Mouse (Mus musculus) lung, postnatal 0 days (tissue): ENCODE measurements around the gene Eef1akmt2. TPM values are rescaled to one million over a fixed set of nuclear protein-coding genes. Genes with fewer than 3 reads are reported as not detected.

Experiments
- ATAC-seq: fragments of 200-750 bp; cut with Nextera tagmentation; 2 replicates; pipeline ENCODE4 v1.8.0; 2017; ENCODE audit warnings: moderate library complexity
- DNase-seq: peaks from one replicate; pipeline ENCODE4 v3.0.0-alpha.2; 2016; ENCODE audit warnings: low spot score
- H3K27ac ChIP-seq: fragments of 300-500 bp; sonication (generic); 2 replicates; pipeline ENCODE4 v1.5.1; 2014; ENCODE audit warnings: antibody characterized with exemption, mild to moderate bottlenecking, low read length, mixed read lengths
- H3K27me3 ChIP-seq: fragments of 300-500 bp; sonication (generic); replicated peaks from 2 replicates; pipeline ENCODE4 v1.6.1; 2014; ENCODE audit warnings: low read length, mixed read lengths; ENCODE audit not compliant: insufficient read depth
- H3K36me3 ChIP-seq: fragments of 300-500 bp; sonication (generic); 2 replicates; pipeline ENCODE4 v1.6.1; 2014; ENCODE audit warnings: low read length, mixed read lengths; ENCODE audit not compliant: insufficient read depth
- H3K4me1 ChIP-seq: fragments of 300-500 bp; sonication (generic); 2 replicates; pipeline ENCODE4 v1.6.1; 2014; ENCODE audit warnings: antibody characterized with exemption, low read depth, low read length, mixed read lengths; ENCODE audit not compliant: insufficient read depth
- H3K4me2 ChIP-seq: fragments of 300-500 bp; sonication (generic); replicated peaks from 2 replicates; pipeline ENCODE4 v1.6.1; 2014; ENCODE audit warnings: low read depth, mild to moderate bottlenecking, low read length, moderate library complexity, mixed read lengths
- H3K4me3 ChIP-seq: fragments of 300-500 bp; sonication (generic); 2 replicates; pipeline ENCODE4 v1.5.1; 2014; ENCODE audit warnings: low read depth, low read length
- H3K9ac ChIP-seq: fragments of 300-500 bp; sonication (generic); replicated peaks from 2 replicates; pipeline ENCODE4 v1.6.1; 2014; ENCODE audit warnings: low read depth, mild to moderate bottlenecking
- H3K9me3 ChIP-seq: fragments of 300-500 bp; sonication (generic); 2 replicates; pipeline ENCODE4 v1.6.1; 2016; ENCODE audit warnings: low read length, mixed read lengths
- CTCF ChIP-seq: IDR thresholded peaks from 2 replicates; pipeline ENCODE4 v1.5.1; 2016; ENCODE audit warnings: antibody characterized with exemption, mild to moderate bottlenecking
- EP300 ChIP-seq: IDR thresholded peaks from 2 replicates; pipeline ENCODE4 v1.6.1; 2016; ENCODE audit warnings: antibody characterized with exemption, mild to moderate bottlenecking, control low read depth
- WGBS: fragments of 180-500 bp; shearing (Covaris S2); extraction: QIAGEN DNeasy Blood & Tissue Kit; methylation state at CpG from one replicate; pipeline ENCODE4 v1.1.7; 2014; 5-methylcytosine and 5-hydroxymethylcytosine counted together
- polyA plus RNA-seq: library from polyadenylated mRNA; unstranded; fragments of >200 nt; fragmentation: Nextera tagmentation; extraction: Ambion mirVana; gene quantifications from 2 replicates; pipeline ENCODE4 v1.2.1, GENCODE M21; 2015

Gene Eef1akmt2
- polyA plus RNA-seq, 1 experiment from 2014 or later, result 34.5 TPM

DNA sequence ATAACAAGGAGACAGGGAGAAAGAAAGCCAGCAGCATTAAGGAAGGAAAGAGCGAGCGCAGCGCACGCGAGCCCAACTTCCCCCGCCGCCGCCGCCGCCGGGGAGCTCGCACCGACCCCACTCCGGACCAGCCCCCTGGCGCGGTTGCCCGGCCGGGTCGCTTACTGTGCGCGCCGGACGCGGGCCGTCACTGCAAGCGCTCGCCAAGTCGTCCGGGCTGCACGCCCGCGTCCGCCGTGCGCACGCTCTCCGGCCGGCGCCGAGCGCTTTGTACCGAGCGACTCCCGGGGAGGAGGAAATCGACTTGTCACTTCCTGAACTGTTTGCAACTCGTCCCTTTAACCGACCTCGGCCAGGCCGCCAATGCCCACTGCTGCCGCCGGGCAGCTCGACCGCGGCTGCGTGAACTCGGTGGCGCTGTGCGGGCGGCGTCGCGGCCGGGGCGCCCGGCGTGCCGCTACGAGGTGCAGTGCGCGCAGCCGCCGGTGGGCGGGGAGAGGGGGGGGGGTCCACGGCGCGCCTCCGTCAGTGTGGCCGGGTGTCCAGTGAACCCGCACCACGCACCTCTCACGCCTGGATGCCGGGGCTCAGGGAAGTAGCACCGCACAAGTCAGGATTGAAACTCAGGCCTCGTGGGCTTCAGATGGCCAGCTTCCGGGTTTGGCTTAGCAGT, 38.9 kb downstream of the Eef1akmt2 start, which contains the start of gene Fam53b:
Gene Fam53b, minus strand, starts transcription at position 471 of the 673 bp plus-strand sequence.
- no peaks in the 10 kb centered on the region for H3K9me3 ChIP-seq
- no peaks in the 10 kb centered on the region for H3K27me3 ChIP-seq
- peak within 1 kb of the TSS; percentile 89 for H3K4me2 ChIP-seq
- H3K4me3 ChIP-seq, result peak within 1 kb of the TSS; percentile 79
- peak; percentile 71 for ATAC-seq
- H3K9ac ChIP-seq, result peak within 1 kb of the TSS; percentile 79
- peak; percentile 82 for DNase-seq
- H3K4me1 ChIP-seq, result peaks cover 22% of the 10 kb centered on the region
- TF ChIP-seq CTCF (peak; percentile 24; the same call in 1 of the 2 replicates), EP300 (no peak)
- WGBS, result under 1% methylated on average over 56 of the region's 85 CpGs
- no peaks in the 10 kb centered on the region for H3K36me3 ChIP-seq
- H3K27ac ChIP-seq, result peak within 1 kb of the TSS; percentile 95

DNA sequence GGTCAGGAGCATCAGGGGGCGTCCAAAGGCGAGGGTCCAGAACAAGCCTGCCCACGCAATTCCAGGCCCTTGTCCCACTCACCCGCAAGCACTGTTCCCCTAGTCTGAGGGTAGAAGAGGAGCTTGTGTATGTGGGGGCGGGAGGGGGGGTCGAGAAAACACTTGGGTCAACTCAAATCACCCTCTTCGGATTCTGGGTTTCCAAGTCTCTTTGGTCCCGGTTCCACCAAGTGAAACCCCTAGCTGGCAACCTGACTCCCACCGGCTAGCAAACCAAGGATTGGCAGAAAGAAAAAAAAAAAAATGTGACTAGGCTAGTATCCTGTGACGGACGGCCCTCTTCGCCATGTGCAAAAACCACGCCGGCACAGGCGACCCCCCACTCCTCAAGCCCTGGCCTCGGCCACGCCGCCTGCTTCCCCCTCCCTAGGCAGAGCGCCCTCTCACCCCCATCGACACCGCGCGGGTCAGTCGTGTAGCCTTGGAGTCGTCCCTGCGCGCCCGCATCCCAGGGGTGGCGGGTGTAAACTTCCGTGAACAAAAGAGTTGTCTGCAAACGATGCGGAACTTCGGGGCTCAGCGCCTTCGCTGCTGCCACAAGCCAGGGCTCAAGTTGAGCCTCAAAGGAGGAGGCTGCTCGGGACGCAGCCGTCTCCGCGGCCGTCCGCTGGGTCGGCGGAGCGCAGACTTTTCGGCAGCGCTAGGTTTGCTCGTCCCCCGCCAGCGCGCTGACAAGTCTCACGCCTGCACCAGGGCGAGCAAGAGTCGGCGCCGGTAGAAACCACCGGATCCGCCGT, 39.7 kb downstream of the Eef1akmt2 start:
- no peaks in the 10 kb centered on the region for H3K36me3 ChIP-seq
- peak overlapping the region; percentile 95 for H3K27ac ChIP-seq
- peak; percentile 46 for DNase-seq
- H3K4me1 ChIP-seq, result peaks cover 25% of the 10 kb centered on the region
- H3K9me3 ChIP-seq, result no peaks in the 10 kb centered on the region
- TF ChIP-seq EP300 (no peak), CTCF (no peak)
- H3K9ac ChIP-seq, result peak overlapping the region; percentile 79
- H3K4me2 ChIP-seq, result peak overlapping the region; percentile 89
- no peaks in the 10 kb centered on the region for H3K27me3 ChIP-seq
- peak; percentile 8 for ATAC-seq
- H3K4me3 ChIP-seq, result peak overlapping the region; percentile 79
- WGBS, result under 1% methylated on average over 55 of the region's 59 CpGs

DNA sequence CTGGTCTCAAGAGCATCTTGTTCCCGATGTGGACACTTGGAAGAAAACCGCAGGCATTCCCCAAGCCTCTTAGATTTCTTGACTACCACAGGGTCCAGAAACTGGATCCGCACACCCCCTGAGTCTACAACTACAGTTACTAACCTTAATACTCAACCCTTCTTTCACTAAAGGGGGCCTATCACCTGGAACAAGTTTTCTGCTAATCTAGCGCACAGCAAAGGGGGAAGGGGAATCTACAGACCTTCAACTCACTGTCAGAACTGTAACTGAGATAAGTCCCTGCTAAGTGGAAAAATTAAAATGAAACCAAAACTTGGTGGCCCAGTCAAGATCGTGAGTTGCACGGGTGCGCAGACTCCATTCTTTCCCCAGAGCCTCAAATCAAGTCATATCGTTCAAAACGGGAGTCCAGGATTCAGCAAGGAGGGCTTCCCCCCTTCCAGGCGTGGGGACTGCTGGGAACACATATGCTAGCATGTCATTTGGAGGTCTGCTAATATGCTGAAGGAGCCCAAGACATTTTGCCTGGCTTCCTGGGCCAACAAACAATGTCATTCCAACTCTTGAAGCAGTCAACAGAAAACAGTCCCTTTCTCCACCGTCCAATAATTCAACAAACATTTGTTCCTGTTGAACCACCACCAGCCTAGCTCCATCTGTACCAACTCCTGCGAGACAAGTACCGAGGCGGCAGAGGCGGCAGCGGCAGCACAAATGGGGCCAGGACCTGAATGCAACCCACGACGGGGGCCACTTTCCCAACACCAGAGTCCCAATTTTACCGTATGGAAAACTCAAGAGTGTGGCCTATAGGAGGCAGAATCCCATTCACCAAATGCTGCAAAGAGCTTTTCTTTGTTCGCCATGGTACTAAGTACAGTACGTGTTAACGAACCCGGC, 40.5 kb downstream of the Eef1akmt2 start:
- H3K36me3 ChIP-seq, result no peaks in the 10 kb centered on the region
- H3K9ac ChIP-seq, result peak overlapping the region; percentile 79
- ATAC-seq, result no peak
- H3K4me3 ChIP-seq, result peak overlapping the region; percentile 79
- peak overlapping the region; percentile 95 for H3K27ac ChIP-seq
- whole genome bisulfite sequencing, result 14% methylated on average over 23 of the region's 23 CpGs
- H3K27me3 ChIP-seq, result no peaks in the 10 kb centered on the region
- no peaks in the 10 kb centered on the region for H3K9me3 ChIP-seq
- peak overlapping the region; percentile 89 for H3K4me2 ChIP-seq
- peak; percentile 59 for TF ChIP-seq EP300
- peak; percentile 36 for TF ChIP-seq CTCF
- DNase-seq, result peak; percentile 85
- peaks cover 28% of the 10 kb centered on the region for H3K4me1 ChIP-seq

DNA sequence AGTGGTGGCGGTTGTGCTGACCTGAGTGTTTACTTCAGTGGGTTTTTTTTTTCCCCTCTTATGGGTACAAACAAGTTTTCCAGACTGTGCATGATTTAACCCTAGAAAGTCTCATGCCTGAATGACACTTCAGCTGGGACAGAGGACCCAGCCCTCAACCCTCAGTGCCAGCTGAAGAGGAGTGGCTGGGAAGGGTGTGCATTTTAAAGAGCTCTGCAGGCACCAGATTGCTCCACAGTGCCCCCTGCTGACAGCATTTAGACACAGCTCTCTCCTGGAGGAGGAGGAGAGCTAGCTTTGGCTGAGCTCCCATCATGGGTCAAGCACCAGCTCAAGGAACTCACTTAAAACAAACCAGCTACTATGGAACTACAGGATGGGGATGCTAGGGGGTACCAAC, 41.6 kb downstream of the Eef1akmt2 start:
- H3K9ac ChIP-seq, result no peak overlapping the region
- peak overlapping the region; percentile 95 for H3K27ac ChIP-seq
- H3K4me1 ChIP-seq, result peaks cover 28% of the 10 kb centered on the region
- H3K4me3 ChIP-seq, result peak overlapping the region; percentile 79; the same call in 1 of the 2 replicates
- peak; percentile 60 for ATAC-seq
- 42% methylated on average over 1 of the region's 1 CpGs for WGBS
- no peaks in the 10 kb centered on the region for H3K36me3 ChIP-seq
- peak; percentile 95 for DNase-seq
- no peaks in the 10 kb centered on the region for H3K9me3 ChIP-seq
- H3K27me3 ChIP-seq, result no peaks in the 10 kb centered on the region
- TF ChIP-seq CTCF (peak; percentile 93), EP300 (peak; percentile 83)
- H3K4me2 ChIP-seq, result peak overlapping the region; percentile 89

DNA sequence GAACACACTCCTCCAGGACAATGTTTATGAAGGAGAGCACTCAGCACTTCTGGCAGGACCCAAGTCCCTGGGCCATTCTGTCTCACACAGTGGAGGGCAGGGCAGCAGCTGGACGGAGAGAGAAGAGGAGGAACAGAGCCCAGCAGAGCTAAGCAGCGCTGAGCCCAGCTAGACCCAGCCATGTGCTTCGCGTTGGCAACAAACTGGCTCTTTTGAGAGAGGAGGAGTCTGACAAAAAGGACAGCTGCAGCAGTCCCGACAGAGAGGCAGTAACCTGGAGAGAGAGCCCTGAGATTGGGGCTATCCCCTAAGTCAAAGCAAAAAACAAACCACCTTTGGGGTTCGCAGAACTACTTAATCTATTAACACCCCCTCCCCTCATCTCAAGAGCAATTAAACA, 42.1 kb downstream of the Eef1akmt2 start:
- Histone ChIP-seq H3K9ac (no peak overlapping the region), H3K4me3 (no peak overlapping the region), H3K36me3 (no peaks in the 10 kb centered on the region), H3K4me2 (peak overlapping the region; percentile 89), H3K4me1 (peaks cover 28% of the 10 kb centered on the region), H3K27ac (peak overlapping the region; percentile 76), H3K9me3 (no peaks in the 10 kb centered on the region), H3K27me3 (no peaks in the 10 kb centered on the region)
- ATAC-seq (peak; percentile 9; the same call in 1 of the 2 replicates), DNase-seq (peak; percentile 73)
- WGBS, result 21% methylated on average over 6 of the region's 6 CpGs
- TF ChIP-seq EP300 (no peak), CTCF (no peak)
